Mouse (Mus musculus) T-helper 2 cell (primary cell): Measurements from ENCODE around the gene Ano9.

Experiments used
- in situ Hi-C: fragments of 300-600 bp; cut with MboI, MseI; formaldehyde crosslinking; loops from one replicate; pipeline ENCODE4 v1.15.1; 2025; ENCODE audit warnings: high pct_unique_total_duplicates

Gene Ano9

GRCm38 (mm10) chr7:141063353-141063752 is 54.3 kb downstream of the Ano9 start:
- in situ Hi-C loops: no loop called here

- in situ Hi-C loops: no loop called here
Observed at GRCm38 (mm10) chr7:141062525-141062924, 55.1 kb downstream of the Ano9 start.

DNA sequence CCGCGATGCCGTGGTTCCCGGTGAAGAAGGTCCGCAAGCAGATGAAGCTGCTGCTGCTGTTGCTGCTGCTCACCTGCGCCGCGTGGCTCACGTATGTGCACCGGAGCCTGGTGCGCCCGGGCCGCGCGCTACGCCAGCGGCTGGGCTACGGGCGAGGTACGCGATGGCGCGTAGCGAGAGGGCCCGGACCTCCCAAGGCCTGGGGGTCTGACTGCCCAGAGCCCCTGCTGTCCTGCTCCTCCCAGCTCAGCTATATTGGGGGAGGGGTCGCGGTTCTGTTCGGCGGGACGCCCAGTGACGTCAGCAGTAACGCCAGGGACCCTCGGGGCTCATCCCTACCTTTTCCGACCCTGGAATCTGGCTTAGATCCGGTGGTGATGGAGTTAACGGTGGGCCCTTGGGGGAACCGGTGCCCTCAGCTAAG is 56.3 kb downstream of the Ano9 start:
- in situ Hi-C loops: no loop called here

DNA sequence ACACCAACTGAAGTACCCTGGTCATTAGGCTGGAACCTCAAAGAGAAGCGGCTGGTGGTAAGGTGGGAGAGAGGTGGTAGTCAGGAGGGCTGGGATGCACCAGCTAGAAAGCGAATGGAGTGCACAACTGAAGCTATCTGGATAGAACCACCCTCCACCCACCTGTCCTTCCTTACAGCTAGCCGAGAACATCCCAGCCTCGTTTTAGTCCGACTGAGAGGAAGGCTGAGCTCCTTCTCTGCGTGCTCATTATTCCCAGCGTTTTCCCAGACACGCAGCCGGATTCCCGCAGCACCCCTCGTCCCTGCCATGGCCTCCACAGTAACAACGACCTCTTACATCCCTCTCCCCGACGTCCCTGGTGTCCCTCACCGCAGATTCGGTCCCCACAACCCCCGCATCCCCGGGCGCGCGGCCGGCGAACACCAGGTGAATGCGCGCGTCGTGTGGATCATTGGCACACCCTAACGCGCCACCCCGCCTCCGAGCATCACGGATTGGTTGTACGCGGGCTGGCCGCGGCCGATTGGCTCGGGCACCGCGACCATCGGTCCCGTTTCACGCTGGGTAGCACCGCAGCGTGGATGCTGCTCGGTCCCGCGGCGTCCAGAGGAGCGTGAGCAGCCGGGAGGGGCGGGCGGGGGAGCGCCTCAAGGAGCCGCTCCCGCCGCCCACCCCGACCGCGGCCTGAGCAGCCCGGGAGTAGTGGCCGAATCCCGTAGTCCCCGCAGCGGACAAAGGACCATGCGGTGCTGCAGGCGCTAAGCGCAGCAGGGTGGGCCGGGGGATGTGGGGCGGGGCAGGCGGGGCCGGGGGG is 57.0 kb downstream of the Ano9 start, which contains the start of gene B4galnt4:
TSS of gene B4galnt4 (plus strand) at position 679 of the 817 bp plus-strand sequence.
- in situ Hi-C loops: no loop called here

DNA sequence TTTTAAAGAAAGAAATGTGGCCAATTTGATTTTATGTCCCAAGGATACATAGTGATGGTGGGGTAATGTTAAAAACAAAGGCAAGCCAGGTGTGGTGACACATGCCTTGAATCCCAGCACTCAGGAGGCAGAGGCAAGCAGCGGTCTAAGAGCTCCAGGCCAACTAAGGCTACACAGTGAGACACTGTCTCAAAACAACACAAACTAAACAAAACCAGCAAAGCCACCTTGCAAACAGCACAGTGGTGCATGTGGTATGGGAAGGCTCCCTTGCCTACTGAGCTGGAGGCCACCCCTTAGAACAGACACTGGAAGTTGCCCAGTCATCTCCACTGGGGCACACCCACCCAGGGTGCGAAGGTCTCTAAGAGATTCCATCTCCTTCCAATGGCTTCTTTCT is 57.7 kb downstream of the Ano9 start:
- in situ Hi-C loops: loop anchor here (10.0 kb wide), 1 partner anchor 115 kb away; the partner anchor contains the start of gene Rnh1

DNA sequence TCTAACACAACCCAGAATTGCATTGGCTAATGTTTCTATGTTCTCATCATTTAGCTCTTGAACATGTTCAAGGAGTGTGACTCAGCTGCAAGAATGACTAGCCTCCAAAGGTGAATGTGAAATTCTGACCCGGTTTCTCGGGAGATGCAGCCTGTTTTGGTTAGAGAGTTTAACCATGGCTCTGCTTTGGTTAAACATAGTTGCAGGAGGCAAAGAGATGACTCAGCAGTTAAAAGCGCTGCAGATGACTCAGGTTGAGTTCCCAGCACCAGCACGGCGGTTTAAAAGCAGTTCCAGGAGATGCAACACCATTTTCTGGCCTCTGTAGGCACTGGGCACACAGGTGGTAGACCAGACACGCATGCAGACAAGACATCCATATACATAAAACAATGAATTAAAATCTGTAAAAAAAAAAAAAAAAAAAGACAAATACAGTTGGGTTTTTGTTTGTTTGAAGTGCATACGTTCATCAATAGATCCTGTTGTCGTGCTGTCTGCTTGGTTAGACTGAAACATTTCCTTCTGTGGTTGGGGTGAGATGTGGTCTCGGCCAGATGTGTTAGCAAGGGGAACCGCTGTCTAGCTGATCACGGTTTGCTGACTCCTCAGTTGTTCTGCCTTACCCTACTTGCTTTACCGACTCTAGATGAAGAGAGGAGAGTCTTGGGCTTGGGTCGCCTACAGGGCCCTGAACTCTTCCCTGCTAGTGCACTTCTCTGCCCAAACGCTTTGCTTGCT is 58.8 kb downstream of the Ano9 start:
- in situ Hi-C loops: loop anchor here (10.0 kb wide), 1 partner anchor 116 kb away; the partner anchor contains the start of gene Rnh1

DNA sequence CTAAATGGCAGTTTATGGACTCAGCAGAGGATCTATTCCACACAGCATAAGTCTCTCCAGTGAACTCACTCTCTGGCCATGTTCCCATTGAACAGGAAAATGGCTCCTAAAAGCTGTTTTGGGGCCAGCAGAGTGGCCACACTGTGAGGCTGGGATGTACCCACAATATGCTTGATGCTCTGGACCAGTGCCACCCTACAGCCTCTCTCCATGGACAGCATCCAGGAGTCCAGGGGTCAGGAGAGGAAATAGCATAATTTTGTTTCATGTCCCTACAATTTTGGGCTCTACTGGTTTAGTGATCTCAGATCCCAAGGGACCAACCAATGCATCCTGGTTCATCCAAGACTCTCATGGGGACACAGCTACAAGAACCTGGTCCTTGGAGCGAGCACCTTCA is 60.1 kb downstream of the Ano9 start:
- in situ Hi-C loops: loop anchor here (10.0 kb wide), 1 partner anchor 117 kb away; the partner anchor contains the start of gene Rnh1

DNA sequence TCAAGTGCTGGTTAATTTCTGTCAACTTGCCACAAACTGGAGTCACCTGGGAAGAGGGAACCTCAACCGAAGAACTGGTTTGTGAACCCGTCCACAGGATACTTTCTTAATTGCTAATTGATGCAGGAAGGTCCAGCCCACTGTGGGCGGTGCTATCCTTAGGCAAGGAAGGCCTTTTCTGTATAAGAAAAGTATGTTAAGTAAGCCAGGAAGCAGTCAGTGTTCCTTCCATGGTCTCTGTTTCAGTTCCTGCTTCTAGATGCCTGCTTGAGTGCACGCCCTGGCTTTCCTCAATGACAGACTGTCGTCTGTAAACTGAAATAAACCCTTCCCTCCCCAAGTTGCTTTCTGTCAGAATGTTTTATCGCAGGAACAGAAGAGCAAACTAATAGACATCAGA is 60.6 kb downstream of the Ano9 start:
- in situ Hi-C loops: loop anchor here (10.0 kb wide), 1 partner anchor 118 kb away; the partner anchor contains the start of gene Rnh1

- in situ Hi-C loops: loop anchor here (10.0 kb wide), 1 partner anchor 119 kb away; the partner anchor contains the start of gene Rnh1
Observed at GRCm38 (mm10) chr7:141055785-141056184, 61.8 kb downstream of the Ano9 start.

- in situ Hi-C loops: loop anchor here (5.0 to 10.0 kb wide), 4 partner anchors 95 to 205 kb away; partner anchors contain the start of genes Gm45717, Ifitm2, Odf3 and Rnh1
Observed at GRCm38 (mm10) chr7:141052421-141052820, 65.2 kb downstream of the Ano9 start.

GRCm38 (mm10) chr7:141052016-141052415 is 65.6 kb downstream of the Ano9 start:
- in situ Hi-C loops: loop anchor here (5.0 to 10.0 kb wide), 4 partner anchors 95 to 205 kb away; partner anchors contain the start of genes Gm45717, Ifitm2, Odf3 and Rnh1
